Mouse (Mus musculus) liver, adult 2 months (tissue): ENCODE results near the gene Cnih4.

ENCODE experiments used
- CTCF ChIP-seq: fragments of 200-500 bp; IDR thresholded peaks from 2 replicates; pipeline ENCODE4 v1.5.1; 2011; ENCODE audit warnings: low read depth, low read length, control low read depth
- POLR2A ChIP-seq: fragments of 200-500 bp; IDR thresholded peaks from 2 replicates; pipeline ENCODE4 v1.6.1; 2011; ENCODE audit warnings: low read length, control low read depth; ENCODE audit not compliant: insufficient read depth; ENCODE audit errors: extremely low read depth

GRCm38 (mm10) chr1:181150827-181151534, 6.5 kb downstream of the Cnih4 start:
- TF ChIP-seq CTCF = no peak
- 0 out of 2 replicates have a peak, but pooled peaks have one; percentile 12 for TF ChIP-seq POLR2A
